Mouse (Mus musculus) kidney, adult 2 months (tissue): ENCODE data around the gene Uckl1. TPM values are rescaled to one million over a fixed set of nuclear protein-coding genes. Genes with fewer than 3 reads are reported as not detected.

ENCODE experiments used
- DNase-seq: peaks from one replicate; pipeline ENCODE4 v3.0.0; 2021
- H3K27ac ChIP-seq: fragments of 200-500 bp; 2 replicates; pipeline ENCODE4 v1.5.1; 2012; ENCODE audit warnings: low read depth, low read length, control low read depth, inconsistent platforms; ENCODE audit not compliant: insufficient read depth
- H3K27me3 ChIP-seq: fragments of 200-500 bp; replicated peaks from 2 replicates; pipeline ENCODE4 v1.6.1; 2012; ENCODE audit warnings: mild to moderate bottlenecking, moderate library complexity, low read length, inconsistent platforms; ENCODE audit not compliant: control insufficient read depth, insufficient read depth
- H3K36me3 ChIP-seq: fragments of 200-500 bp; 2 replicates; pipeline ENCODE4 v1.6.1; 2012; ENCODE audit warnings: mild to moderate bottlenecking, moderate library complexity, low read length, inconsistent platforms; ENCODE audit not compliant: control insufficient read depth, insufficient read depth
- H3K4me1 ChIP-seq: fragments of 200-500 bp; 2 replicates; pipeline ENCODE4 v1.6.1; 2011; ENCODE audit warnings: low read length; ENCODE audit not compliant: control insufficient read depth, insufficient read depth
- H3K4me3 ChIP-seq: fragments of 200-500 bp; 2 replicates; pipeline ENCODE4 v1.5.1; 2011; ENCODE audit warnings: mild to moderate bottlenecking, low read depth, low read length, control low read depth; ENCODE audit not compliant: insufficient read depth
- CTCF ChIP-seq: fragments of 200-500 bp; conservative IDR thresholded peaks from 2 replicates; pipeline ENCODE4 v1.5.1; 2011; ENCODE audit warnings: low read depth, mild to moderate bottlenecking, control low read depth, low read length, moderate library complexity, mixed read lengths; ENCODE audit not compliant: insufficient read depth, insufficient read length
- POLR2A ChIP-seq: fragments of 200-500 bp; IDR thresholded peaks from one replicate; pipeline ENCODE4 v1.6.1; 2011; ENCODE audit warnings: low read depth, low read length, control low read depth
- WGBS: fragments of 180-500 bp; shearing (Covaris S2); methylation state at CpG from one replicate; pipeline ENCODE4 v1.1.7; 2018; 5-methylcytosine and 5-hydroxymethylcytosine counted together
- polyA plus RNA-seq: library from polyadenylated mRNA; depleted of rRNA; stranded (reverse); fragments of >200 nt; gene quantifications from 2 replicates; pipeline ENCODE4 v1.2.3, GENCODE M21; 2012; rRNA removed

The Uckl1 gene
- polyA plus RNA-seq, 1 experiment, result 107 TPM

- Histone ChIP-seq H3K4me3 (no peak overlapping the region), H3K27ac (no peak overlapping the region), H3K27me3 (no peaks in the 10 kb centered on the region), H3K36me3 (no peaks in the 10 kb centered on the region), H3K4me1 (peaks cover 9% of the 10 kb centered on the region; the same call in 1 of the 2 replicates)
- no peak for DNase-seq
- TF ChIP-seq CTCF, result no peak
- no peak for TF ChIP-seq POLR2A
- WGBS, result 97% methylated on average over 3 of the region's 3 CpGs
Observed at GRCm38 (mm10) chr2:181532589-181532988, 52.1 kb downstream of the Uckl1 start.

- no peak overlapping the region for H3K27ac ChIP-seq
- peaks cover 11% of the 10 kb centered on the region; the same call in 1 of the 2 replicates for H3K4me1 ChIP-seq
- H3K4me3 ChIP-seq, result no peak overlapping the region
- H3K36me3 ChIP-seq, result no peaks in the 10 kb centered on the region
- 36% methylated on average over 1 of the region's 1 CpGs for WGBS
- peak; percentile 38 for DNase-seq
- no peaks in the 10 kb centered on the region for H3K27me3 ChIP-seq
- TF ChIP-seq CTCF, result no peak
- no peak for TF ChIP-seq POLR2A
Observed at GRCm38 (mm10) chr2:181529076-181529475, 55.6 kb downstream of the Uckl1 start.

DNA sequence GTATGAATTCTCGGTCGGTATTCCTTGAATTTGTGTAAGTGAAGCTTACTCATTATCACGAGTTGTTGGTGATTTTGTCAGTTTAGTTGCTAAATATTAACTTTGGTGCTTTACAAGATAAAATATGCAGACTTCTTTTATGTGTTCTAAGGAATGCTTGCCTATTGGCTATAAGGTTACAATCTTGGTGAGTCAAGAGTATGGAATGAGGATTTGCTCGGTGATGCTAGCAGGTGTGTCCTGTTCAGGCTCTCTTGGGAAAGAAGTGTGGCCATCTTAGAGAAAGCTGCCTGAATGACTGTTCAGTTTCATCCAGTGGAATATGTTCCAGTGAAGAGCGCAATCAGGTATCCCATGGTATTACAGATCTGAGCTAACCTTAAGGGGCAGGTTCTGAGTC lies 59.2 kb downstream of the Uckl1 start:
- TF ChIP-seq CTCF, result no peak
- TF ChIP-seq POLR2A, result no peak
- H3K4me3 ChIP-seq, result no peak overlapping the region
- H3K27ac ChIP-seq, result peak overlapping the region; percentile 11; the same call in 1 of the 2 replicates
- WGBS, result 35% methylated on average over 5 of the region's 5 CpGs
- H3K27me3 ChIP-seq, result no peaks in the 10 kb centered on the region
- peaks cover 16% of the 10 kb centered on the region; the same call in 1 of the 2 replicates for H3K4me1 ChIP-seq
- H3K36me3 ChIP-seq, result no peaks in the 10 kb centered on the region
- peak; percentile 21 for DNase-seq

DNA sequence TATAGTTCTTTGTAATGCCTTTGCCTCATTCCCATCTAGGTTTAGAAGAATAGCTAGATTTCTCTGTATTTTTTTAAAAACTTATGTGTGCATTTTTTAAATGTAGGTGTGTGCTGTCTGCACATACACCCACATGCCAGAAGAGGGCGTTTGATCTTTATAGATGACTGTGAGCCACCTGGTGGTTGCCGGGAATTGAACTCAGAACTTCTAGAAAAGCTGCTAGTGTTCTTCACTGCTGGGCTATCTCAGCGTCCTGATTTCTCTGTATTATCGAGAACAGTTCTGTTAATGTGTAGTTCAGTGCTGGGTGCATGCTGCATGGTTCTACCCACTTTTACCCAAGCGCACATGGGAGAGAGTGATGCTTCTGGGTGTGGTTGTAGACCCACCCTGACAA lies 61.9 kb downstream of the Uckl1 start:
- DNase-seq, result peak; percentile 47
- no peak for TF ChIP-seq POLR2A
- peak; percentile 50 for TF ChIP-seq CTCF
- no peaks in the 10 kb centered on the region for H3K27me3 ChIP-seq
- 67% methylated on average over 5 of the region's 5 CpGs for WGBS
- peaks cover 22% of the 10 kb centered on the region for H3K4me1 ChIP-seq
- H3K27ac ChIP-seq, result no peak overlapping the region
- no peak overlapping the region for H3K4me3 ChIP-seq
- no peaks in the 10 kb centered on the region for H3K36me3 ChIP-seq

DNA sequence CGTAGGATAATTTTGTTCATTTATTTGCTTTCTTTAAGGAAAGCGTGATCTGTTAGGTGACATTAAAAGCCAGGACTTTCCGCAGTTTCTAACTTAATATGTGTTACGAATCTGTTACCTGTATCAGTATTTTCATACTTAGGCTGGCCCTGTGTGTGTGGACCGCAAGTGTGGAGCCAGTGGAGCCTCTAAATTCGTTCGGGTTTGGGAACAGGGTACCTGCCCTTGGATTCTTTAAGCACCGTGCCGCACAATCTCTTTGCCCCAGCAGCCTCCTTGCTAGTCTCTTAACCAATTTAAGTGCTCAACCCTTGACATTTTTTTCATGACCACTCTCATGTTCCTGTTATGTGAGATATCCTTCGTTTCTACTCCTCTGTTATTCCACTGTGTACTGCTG lies 63.2 kb downstream of the Uckl1 start:
- no peak for TF ChIP-seq CTCF
- Histone ChIP-seq H3K4me3 (peak overlapping the region; percentile 87), H3K4me1 (peaks cover 22% of the 10 kb centered on the region), H3K27me3 (no peaks in the 10 kb centered on the region), H3K27ac (no peak overlapping the region), H3K36me3 (no peaks in the 10 kb centered on the region)
- 18% methylated on average over 10 of the region's 10 CpGs for WGBS
- no peak for DNase-seq

GRCm38 (mm10) chr2:181520936-181521227 lies 63.8 kb downstream of the Uckl1 start:
- no peak for TF ChIP-seq CTCF
- TF ChIP-seq POLR2A, result no peak
- H3K4me1 ChIP-seq, result peaks cover 22% of the 10 kb centered on the region
- WGBS, result under 1% methylated on average over 17 of the region's 17 CpGs
- peak overlapping the region; percentile 93 for H3K27ac ChIP-seq
- no peaks in the 10 kb centered on the region; the same call in 1 of the 2 replicates for H3K36me3 ChIP-seq
- no peaks in the 10 kb centered on the region for H3K27me3 ChIP-seq
- no peak for DNase-seq
- H3K4me3 ChIP-seq, result peak overlapping the region; percentile 87

GRCm38 (mm10) chr2:181520118-181520935 lies 64.4 kb downstream of the Uckl1 start, which contains the start of gene Dnajc5:
TSS of gene Dnajc5 (plus strand) at chr2:181520485.
- TF ChIP-seq POLR2A (peak; percentile 72), CTCF (no peak)
- H3K36me3 ChIP-seq, result no peaks in the 10 kb centered on the region; the same call in 1 of the 2 replicates
- H3K4me3 ChIP-seq, result peak within 1 kb of the TSS; percentile 87
- peak; percentile 99 for DNase-seq
- peak within 1 kb of the TSS; percentile 93 for H3K27ac ChIP-seq
- H3K4me1 ChIP-seq, result peaks cover 17% of the 10 kb centered on the region
- no peaks in the 10 kb centered on the region for H3K27me3 ChIP-seq
- under 1% methylated on average over 74 of the region's 74 CpGs for WGBS

DNA sequence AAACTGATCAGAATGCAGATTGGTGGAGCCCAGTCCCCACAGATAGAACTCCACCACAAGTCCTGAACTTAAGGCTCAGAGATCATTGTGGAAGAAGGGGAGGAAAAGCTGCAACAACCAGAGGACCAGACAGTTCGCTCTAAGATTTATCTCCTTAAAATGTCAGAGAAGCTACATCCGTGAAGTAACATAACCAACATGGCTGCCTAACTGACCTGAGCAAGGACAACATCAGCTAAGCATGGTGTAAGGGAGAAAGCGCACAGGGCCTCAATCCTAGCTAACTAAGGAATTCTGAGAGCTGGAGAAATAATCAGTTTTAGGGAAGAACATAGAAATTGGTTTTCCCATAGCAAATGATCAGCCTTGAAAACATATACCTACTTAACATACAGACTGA lies 65.5 kb downstream of the Uckl1 start:
- Histone ChIP-seq H3K27me3 (no peaks in the 10 kb centered on the region), H3K4me1 (peaks cover 15% of the 10 kb centered on the region), H3K4me3 (peak overlapping the region; percentile 26; the same call in 1 of the 2 replicates), H3K27ac (peak overlapping the region; percentile 63; the same call in 1 of the 2 replicates), H3K36me3 (peaks cover 2% of the 10 kb centered on the region; the same call in 1 of the 2 replicates)
- no peak for DNase-seq
- 48% methylated on average over 3 of the region's 3 CpGs for WGBS
- no peak for TF ChIP-seq CTCF
- TF ChIP-seq POLR2A, result no peak

Other genes starting within 250 kb of the Uckl1 start
- gene Zgpat, start 220.0 kb downstream of the Uckl1 start, polyA plus RNA-seq, result 29.6 and 35.2 TPM in 2 replicates
- 32.0 and 36.0 TPM in 2 replicates for gene Arfrp1, start 219.5 kb downstream of the Uckl1 start, polyA plus RNA-seq
- gene Lime1, start 204.8 kb downstream of the Uckl1 start, polyA plus RNA-seq, result 35.1 and 53.7 TPM in 2 replicates
- gene Zbtb46, start 125.5 kb downstream of the Uckl1 start, polyA plus RNA-seq, result 7.7 and 8.0 TPM in 2 replicates
- not detected in 2 replicates for gene Abhd16b, start 91.7 kb downstream of the Uckl1 start, polyA plus RNA-seq
- 35.2 and 41.5 TPM in 2 replicates for gene Tpd52l2, start 87.8 kb downstream of the Uckl1 start, polyA plus RNA-seq
- 55.5 and 65.1 TPM in 2 replicates for gene Dnajc5, start 64.4 kb downstream of the Uckl1 start, polyA plus RNA-seq
- gene Prpf6, start 7.0 kb upstream of the Uckl1 start, polyA plus RNA-seq, result 19.6 and 22.1 TPM in 2 replicates
- gene Zfp512b, start 7.9 kb upstream of the Uckl1 start, polyA plus RNA-seq, result 32.2 and 41.3 TPM in 2 replicates
- 26.1 and 30.2 TPM in 2 replicates for gene Samd10, start 14.3 kb upstream of the Uckl1 start, polyA plus RNA-seq
- gene Gm29797, start 72.1 kb upstream of the Uckl1 start, polyA plus RNA-seq, result 0.11 TPM in 1 of 2 replicates, not detected in the other
- 53.9 and 59.0 TPM in 2 replicates for gene Sox18, start 86.7 kb upstream of the Uckl1 start, polyA plus RNA-seq
- 19.2 and 19.5 TPM in 2 replicates for gene Tcea2, start 95.4 kb upstream of the Uckl1 start, polyA plus RNA-seq
- gene Rgs19, start 109.1 kb upstream of the Uckl1 start, polyA plus RNA-seq, result 21.5 and 24.0 TPM in 2 replicates
- not detected in 2 replicates for gene Lkaaear1, start 113.5 kb upstream of the Uckl1 start, polyA plus RNA-seq
- gene Oprl1, start 130.1 kb upstream of the Uckl1 start, polyA plus RNA-seq, result 0.12 and 0.27 TPM in 2 replicates
- gene Myt1, start 178.4 kb upstream of the Uckl1 start, polyA plus RNA-seq, result 0.08 and 0.13 TPM in 2 replicates